Mouse (Mus musculus): ENCODE results near the gene Ppip5k1.
"Not testable (repeated sequence)": the region's sequence is repeated elsewhere in the genome, so short reads cannot be mapped to it uniquely, and the experiment has no call there.

Gene Ppip5k1

DNA sequence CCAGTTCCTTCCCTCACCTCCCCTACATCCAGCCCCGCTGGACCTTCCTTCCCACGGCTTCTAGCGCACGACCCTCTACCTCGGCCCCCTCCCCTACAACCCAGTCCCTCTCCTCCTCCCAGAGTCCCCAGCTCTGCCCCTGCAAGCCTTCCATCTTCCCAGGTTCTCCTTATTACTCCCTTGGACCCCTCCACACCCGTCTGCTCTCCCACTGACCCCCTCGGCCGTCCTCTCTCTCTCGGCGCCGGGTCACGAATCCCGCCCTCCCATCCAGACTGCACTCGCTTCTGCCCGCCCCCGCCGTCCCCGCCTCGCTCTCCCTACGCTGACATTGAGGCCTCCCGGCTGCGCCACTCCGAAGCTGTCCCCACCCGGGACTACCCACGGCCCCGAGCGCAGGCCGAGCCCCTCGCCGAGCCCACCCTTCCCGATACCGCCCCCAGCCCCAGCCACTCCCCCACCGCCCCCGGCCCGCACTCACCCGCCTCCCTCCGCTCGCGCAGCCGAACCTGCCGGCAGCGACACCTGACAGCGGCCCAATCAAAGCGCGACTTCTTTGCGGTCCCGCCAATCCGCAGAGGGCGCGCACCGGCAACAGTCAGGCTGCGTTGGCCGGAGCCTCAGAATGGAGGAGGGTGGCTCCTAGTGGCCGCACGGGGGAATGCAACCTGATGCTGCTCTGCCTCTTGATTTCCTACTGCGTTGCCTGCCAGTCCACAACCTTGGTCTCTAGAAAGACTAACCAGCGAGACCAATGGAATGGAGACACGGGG, at the start of gene Ppip5k1:
Gene Ppip5k1 (minus strand): TSS at position 577 of the 773 bp plus-strand sequence.
- DNase-seq = peak; percentile 97

DNA sequence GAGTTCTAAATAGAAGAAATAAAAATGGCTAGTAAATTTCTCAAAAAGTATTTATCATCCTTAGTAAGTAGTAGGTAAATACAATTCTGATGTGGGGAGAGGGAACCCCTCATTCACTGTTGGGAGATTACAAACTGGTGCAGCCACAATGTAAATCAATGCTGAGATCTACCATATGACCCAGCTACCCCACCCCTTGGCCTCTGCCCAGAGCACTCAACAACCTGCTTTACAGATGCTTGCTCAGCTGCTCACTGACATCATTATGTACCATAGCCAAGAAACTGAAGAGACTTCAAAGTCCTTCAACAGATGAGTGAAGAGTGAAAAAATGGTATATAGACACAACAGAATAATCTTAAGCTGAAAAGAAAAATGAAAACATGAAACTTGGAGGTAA, 48.1 kb upstream of the Ppip5k1 start:
- DNase-seq = no peak

DNA sequence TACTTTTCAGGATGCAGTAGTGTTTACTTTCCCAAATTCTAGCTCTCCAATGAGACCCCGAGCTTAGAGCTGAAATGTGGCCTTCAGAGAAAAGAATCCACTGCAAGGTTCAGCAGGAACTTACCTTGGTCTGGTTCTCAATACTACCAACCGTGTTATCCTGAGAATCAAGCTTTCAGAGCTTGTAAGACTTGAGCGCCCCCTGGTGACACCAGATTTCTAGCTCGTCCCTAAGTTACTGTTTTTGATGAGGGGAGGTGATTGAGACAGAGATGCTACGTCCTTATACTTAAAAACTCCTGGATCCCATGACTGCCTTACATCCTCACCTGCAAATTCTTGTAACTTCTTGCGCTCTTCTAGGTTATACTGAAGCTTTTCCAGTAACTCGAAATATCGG, 41.4 kb upstream of the Ppip5k1 start:
- DNase-seq = peak; percentile 93

DNA sequence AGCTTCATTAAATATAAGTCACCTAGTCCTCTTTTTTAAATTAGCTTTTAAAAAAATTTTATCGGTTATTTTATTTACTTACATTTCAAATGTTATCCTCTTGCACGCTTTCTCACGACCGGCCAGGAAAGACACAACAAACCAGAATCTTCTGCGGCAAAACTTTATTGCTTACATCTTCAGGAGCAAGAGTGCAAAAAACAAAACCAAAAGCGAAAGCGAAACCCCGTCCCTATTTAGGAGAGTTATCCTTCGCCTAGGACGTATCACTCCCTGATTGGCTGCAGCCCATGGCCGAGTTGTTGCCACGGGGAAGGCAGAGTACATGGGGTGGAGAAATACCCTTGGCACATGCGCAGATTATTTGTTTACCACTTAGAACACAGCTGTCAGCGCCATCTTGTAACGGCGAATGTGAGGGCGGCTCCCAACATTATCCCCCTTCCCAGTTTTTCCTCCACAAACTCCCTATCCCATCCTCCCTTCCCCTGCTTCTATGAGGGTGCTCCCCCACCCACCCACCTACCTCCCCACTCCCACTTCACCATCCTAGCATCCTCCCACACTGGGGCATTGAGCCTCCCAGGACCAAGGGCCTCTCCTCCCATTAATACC, 31.9 kb upstream of the Ppip5k1 start, which contains the start of gene Strc:
Gene Strc (minus strand): TSS at position 208 of the 615 bp plus-strand sequence.
- not testable (repeated sequence) for DNase-seq

DNA sequence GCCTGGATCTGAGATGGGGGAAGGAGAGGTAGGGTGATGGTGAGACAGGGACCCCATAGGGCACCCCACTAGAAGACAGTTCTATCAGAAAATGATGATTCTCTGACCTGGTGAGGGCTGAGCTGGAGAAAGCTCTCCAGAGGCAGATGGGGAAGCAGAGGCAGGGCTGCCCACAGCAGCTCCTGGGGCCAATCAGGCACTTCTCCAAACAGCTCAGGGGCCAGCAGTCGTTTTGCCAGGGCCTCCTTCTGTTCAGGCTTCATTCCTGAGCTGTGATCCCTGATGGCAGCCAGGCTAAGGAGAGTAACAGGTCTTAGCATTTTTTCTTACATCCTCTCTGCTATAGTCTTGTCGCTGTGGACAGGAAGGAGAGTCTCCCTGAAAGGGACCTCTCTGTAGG, 19.6 kb upstream of the Ppip5k1 start:
- no peak for DNase-seq

DNA sequence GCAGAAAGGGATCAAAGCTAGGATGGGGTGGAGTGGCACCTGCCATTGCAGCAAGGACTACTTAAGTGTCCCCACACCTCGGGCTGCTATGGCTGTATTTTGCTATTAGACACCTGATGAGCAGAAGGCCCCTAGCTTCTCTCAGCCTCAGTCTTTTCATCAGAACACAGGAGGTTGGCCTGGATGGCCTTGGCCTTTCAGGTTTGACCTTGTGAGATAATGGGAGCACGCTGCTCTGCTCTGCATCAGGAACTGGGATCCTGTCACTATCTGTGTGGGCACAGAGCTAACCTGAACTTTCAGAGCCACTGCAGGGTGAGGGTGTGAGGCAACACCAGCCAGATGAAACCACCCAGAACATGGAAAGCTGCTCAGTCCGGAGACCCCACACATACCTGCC, 17.1 kb upstream of the Ppip5k1 start:
- no peak for DNase-seq

DNA sequence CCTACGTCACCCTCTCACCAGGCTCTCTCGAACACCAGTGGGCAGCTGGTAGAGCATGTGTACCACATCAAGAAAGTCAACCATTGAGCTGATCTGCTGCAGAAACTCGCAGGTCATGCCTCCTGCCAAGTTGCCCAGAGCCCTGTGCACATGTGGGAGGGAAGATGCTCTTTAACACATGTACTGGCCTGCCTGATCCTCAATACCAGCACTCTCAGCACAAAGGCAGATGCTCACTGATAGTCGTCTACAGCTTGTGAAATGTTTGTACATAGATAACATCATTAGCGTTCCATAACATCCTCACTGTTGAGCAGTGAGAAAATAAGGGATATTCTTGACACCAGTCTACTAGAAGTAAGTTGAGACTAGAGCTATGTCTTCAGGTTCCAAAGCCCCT, 15.7 kb upstream of the Ppip5k1 start:
- DNase-seq = no peak

DNA sequence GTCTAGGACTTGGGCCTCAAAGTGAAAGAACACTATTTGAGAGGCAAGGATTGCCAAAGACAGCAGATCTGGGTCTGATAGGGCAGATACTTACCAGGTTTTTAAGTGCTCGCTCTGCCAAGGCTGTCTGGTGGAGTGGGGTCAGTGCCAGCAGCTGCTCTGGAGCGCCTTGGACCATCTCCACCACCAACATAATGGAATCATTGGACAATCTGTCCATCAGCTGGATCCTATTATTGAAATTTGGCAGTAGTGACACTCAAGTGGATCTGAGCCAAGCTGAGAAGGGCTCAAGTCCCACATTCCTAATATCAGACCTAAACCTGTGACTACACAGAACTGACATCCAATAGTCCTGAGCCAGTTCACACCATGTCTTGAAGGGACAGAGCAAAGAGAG, 13.6 kb upstream of the Ppip5k1 start:
- DNase-seq = no peak

DNA sequence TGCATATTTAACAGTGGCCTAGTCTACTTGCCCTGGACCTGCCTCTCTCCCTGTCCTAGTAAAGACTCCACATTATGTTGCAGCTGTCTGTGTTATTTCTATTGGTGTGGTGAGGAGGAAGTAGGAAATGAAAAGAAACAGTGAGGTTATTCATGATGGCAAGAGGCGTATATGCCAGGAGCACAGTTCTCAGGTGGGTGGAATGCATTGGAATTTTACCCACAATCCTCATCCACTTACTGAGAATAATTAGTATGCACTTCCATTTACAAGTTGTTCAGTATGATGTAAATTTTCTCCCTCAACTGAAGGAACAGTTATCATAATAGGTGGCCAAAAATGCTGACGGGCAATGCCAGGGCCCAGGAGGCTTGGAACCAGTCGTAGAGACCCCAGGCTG, 8.5 kb upstream of the Ppip5k1 start:
- no peak for DNase-seq

DNA sequence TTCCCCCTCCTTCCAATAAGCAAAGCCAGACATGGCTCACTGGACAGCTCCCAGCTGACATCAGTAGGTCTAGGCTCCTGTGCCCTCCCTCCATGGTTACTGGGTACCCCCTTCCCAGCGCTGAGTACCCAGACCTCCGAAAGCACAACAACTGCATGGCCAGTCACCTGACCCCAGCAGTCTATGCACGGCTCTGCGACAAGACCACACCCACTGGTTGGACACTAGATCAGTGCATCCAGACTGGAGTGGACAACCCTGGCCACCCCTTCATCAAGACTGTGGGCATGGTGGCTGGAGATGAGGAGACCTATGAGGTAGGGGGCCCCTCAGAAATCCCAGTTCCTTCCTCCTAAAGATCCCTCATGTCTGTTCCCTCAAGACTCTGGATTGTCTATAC, 4.3 kb upstream of the Ppip5k1 start:
- DNase-seq = no peak

DNA sequence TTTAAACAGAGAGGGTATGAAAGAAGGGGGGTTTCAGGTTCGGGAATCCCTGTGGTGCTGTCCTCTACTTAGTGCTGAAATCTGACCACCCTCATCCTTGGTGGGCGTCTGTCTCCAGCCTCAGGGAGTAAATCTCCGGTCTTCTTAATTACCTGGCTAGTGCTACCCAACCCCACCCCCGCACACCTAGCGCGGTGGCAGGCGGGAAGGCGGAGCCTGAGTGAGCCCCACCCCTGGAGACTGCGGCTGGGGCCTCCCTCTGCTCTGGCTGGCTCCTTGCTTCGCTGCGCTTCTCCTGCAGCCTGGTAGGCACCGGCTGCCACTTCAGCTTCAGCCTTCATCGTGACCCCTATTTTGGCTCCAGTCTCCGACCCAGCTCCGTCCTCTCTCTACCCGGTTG, 3.2 kb upstream of the Ppip5k1 start:
- DNase-seq = peak; percentile 63

DNA sequence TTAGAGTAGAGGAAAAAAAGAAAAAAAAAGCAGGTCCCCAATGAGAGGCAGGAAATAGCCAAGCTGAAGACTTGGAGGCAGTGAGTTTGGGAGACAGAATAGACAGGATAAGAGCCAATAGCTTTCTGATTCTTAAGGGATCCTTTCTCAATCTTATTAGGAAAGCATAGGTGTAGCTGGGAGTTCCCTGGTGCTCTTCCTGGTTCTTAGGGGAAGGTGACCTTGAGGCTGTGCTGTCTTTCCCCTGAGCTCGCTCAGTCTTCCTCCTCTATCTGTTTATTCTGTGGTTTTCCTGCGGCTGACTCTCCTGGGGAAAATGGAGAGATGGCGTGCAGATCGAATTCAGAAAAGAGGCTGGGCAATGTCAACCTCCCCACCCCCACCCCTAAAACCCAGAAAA, 2.8 kb upstream of the Ppip5k1 start:
- DNase-seq = no peak

DNA sequence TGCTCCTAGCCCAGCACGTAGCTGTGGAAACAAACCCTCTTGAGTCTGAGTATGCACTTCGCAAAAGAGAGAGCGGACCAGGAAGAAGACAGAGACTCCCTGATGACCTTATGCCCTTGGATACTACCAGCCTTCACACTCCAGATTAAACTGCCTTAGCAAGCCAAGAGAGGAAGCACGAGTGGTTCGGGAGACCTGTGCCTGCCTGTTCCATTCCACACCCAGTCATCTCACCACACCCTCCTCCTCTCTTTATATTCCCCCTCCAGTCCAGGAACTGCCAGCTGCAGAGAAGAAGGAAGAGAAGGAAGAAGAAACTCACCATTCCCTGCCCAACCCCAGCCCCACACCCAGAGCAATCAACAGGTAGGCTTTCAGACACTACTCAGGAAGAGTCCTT, 2.3 kb upstream of the Ppip5k1 start, which contains the start of gene Ckmt1:
Gene Ckmt1 (plus strand): TSS at position 221 of the 400 bp plus-strand sequence.
- no peak for DNase-seq

DNA sequence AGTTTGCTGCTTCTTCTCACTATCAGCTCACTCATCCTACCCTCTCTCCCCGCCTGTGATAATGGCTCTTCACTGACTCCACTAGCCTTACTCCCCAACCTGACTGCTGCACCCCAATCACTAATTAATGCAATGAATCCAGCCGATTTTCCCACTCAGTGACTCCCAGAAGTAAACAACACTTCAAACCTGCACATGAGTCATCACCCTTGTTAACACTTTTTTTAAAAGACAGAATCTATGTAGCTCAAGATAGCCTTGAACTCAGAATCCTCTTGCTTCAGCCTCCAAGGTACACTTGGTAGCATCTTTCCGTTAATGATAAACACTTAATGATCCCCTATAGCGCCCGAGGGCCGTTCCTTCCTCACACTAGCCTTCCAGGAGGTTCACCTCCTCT, 818 bp downstream of the Ppip5k1 start:
- DNase-seq = no peak

DNA sequence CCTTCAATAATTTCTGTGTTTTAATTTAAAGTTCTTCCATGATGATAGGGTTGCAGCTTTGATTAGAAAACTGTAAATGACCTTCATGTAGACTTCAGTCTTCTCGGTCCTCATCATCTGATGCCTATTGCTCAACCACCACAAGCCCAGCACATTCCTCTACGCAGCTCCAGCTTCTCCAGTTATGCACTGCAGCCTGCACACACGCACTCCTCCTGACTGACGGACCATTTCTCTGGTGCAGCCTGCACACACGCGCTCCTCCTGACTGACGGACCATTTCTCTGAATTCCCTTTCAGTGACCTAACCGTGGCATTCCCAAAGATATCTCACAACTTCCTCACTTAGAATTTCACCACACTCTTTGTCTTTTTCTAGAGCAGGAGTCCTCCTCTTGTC, 2.0 kb downstream of the Ppip5k1 start:
- no peak for DNase-seq

DNA sequence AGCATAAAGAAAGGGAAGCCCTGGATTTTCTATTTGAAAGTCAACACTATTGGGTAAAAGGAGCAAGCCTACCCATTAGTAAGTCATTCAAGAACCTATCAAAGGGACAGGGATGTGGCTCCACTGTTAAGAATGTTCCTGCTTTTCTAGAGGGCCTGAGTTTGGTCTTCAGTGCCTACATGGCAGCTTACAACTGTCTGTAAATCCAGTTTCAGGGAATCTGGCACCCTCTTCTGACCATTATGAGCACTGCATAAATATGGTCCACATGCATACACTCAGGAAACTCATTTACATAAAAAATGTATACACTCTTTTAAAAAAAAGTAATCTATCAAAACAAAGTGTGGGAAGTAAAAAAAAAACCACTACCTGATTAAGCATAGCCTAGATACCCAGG, 16.1 kb downstream of the Ppip5k1 start:
- DNase-seq = peak; percentile 20

DNA sequence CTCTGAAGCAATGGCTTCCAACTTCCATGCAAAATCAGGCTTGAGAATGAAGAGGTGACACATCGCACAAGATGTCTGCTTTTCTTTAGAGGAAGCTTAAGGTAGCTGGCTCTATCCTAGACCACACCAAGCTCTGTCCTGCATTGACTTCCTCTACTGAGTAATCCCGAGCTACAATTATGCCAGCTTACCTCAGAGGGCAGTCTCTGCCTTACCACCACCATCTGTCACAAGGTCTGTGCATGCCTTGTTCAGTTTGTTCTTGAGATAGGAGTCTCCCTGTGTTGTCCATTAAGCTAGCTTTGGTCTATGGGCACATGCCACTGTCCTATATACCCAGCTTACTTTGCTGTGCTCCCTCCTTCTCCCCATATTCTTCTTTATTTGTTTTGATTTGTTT, 25.7 kb downstream of the Ppip5k1 start:
- no peak for DNase-seq

DNA sequence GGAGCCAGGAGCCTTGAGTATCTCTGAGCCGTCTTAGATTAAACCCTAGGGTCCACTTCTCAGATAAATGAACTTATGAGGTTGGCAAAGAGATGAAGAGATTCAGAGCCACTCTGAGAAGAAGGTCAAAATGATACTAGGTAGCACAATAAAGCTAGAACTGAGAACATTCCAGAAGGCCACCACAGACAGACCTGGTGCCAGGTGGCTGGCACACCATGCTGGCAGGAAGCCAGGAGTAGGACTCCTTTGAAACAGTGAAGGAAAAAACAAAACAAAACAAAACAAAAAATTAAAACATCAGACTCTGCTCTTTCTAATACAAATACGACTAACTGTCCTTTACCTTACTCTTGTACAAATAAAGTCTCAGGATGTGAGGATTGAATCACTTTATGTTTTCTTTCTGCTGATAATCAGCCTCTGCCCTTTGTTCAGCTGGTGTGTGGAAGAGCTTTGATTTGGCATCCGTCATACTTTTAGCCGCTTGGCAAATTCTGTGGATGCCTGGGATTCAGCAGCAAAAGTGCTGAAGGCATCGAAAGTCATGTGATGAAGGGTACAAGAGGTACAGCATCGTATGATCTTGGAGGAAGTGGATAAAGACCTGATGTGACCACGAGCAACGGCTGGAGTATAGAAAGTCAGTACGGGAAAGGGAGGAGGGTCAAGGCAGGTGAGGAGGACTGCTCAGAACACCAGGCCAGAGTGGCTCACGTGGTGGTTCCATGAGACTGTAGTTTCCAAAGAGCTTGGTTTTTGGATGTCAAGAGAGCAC, 31.3 kb downstream of the Ppip5k1 start:
- no peak for DNase-seq

DNA sequence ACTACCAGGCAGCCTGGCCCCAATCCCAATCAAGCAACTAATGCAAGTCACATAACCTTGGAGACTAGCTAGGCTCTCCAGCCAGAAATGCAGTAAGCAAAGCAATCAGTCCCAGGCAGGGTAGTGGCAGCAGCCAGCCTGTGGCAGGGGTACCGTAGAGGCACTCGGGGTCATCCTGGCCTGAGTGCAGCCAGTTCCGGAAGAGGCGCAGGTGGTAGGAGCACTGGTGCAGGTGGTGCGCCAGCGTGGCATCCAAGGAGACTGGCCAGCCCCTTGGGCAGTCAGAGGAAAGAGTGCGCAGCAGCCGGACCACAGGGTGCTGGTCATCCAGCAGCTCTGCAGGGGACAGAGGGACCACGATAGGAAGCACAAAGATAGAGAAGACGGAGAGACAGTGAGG, 32.2 kb downstream of the Ppip5k1 start:
- DNase-seq = no peak

DNA sequence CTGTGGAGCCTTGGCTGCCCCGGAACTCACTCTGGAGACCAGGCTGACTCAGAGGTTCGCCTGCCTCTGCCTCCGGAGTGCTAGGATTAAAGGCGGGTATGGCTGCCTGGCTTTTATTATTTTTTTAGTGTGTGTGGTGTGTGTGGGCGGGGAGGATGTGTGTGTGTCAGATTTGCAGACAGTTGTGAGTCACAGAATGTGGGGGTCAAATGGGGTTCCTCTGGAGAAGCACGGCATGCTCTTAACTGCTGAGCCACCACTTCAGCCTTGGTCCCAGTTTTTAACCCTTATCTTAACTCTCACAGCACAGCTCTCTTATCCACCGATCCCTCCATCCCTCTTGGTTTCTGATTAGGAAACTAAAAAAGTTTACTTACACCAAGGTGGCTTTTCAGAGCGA, 38.9 kb downstream of the Ppip5k1 start:
- DNase-seq = no peak

DNA sequence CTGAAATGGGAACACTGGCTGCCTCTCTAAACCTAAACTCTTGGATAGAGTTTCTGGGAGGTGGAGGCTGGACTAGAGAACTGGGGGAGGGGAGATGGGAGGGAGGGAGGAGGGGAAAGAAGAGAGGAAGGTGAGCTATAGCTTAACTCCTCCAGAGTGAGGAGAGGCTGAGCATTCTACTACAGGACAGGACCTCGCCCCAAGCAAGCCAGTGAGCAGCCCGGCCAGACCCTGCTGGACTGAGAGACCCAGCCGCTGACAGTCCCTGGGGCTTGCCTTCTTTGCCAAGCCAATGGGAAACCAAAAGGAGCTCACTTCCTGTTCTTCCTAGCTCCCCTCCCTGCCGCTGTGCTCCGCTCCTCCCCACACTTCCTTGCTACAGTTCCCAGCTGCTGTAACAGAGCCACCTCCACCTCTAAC, 46.2 kb downstream of the Ppip5k1 start:
- no peak for DNase-seq

DNA sequence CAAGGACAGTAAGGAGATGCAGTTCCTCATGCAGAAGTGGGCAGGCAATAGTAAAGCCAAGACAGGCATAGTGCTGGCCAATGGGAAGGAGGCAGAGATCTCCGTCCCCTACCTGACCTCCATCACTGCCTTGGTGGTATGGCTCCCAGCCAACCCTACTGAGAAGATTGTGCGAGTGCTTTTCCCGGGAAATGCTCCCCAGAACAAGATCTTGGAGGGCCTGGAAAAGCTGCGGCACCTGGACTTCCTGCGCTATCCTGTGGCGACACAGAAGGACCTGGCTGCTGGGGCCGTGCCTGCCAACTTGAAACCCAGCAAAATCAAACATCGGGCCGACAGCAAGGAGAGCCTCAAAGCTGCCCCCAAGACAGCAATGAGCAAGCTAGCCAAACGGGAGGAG, 55.2 kb downstream of the Ppip5k1 start:
- DNase-seq = no peak

DNA sequence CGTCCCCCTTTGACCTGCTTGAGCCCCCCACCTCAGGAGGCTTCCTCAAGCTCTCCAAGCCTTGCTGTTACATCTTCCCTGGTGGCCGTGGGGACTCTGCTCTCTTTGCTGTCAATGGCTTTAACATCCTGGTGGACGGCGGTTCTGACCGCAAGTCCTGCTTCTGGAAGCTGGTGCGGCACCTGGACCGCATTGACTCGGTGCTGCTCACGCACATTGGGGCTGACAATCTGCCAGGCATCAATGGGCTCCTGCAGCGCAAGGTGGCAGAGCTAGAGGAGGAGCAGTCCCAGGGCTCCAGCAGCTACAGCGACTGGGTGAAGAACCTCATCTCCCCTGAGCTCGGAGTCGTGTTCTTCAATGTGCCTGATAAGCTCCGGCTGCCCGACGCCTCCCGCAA, 55.7 kb downstream of the Ppip5k1 start:
- DNase-seq = no peak

DNA sequence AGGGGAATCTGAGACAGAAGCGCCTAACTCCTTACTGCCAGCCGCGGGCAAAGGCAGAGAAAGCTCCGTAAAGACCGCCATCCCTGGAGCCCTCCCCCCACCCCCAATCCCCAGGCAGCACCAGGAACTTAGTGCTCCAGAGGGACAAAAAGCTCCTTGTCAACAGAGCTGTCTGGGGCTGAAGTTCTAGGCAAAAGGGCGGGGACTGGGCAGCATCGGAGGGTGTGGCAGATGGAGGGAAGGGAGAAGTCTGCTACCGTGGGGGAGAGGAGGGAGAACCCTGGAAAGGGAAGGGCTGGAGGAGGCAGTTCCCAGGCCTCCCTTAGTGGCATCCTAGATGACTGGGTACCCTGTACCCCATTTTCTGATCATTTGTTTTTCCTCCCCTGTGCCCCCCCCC, 57.1 kb downstream of the Ppip5k1 start:
- DNase-seq = no peak

Measured in thymus, postnatal 4 days (tissue).